Mouse (Mus musculus): ENCODE data around the gene Mtor.

Gene Mtor

DNA sequence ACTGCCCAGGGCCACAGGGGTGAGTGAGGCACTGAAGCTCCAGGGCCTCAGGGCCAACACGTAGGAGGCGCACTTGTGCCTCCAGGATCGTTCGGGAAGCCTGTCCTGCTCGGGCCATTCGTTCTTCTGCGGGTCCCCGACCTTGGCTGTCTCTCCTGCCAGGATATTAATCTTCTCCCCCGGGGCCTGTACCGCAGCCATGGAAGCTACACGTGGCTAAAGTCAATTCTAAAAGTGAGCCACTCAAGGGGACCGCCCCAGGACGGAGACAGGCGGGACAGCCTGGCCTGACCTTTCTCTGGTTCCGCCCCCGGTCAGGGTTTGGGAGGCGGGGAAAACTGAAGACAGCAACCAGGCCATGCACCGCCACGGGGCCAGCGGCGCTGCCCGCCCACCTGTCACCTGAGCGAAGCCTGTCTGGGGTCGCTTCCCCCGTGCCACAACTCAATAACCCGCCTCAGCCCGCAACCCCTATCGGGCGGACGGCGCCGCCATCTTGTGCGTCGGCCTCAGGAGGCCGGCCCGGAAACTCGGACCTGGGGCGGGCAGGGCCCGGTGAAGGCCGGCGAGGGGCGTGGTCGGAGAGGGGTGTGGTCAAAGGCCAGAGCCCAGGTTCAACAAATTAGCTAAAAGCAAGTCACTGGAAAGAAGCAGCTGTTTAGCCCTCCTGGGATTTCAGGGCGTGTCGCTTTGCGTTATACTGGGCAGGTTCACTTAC is 4.0 kb upstream of the Mtor start, which contains the start of gene Ubiad1:
Gene Ubiad1, minus strand, starts transcription at position 522 of the 718 bp plus-strand sequence.
- peak; percentile 91 to 92 for DNase-seq

DNA sequence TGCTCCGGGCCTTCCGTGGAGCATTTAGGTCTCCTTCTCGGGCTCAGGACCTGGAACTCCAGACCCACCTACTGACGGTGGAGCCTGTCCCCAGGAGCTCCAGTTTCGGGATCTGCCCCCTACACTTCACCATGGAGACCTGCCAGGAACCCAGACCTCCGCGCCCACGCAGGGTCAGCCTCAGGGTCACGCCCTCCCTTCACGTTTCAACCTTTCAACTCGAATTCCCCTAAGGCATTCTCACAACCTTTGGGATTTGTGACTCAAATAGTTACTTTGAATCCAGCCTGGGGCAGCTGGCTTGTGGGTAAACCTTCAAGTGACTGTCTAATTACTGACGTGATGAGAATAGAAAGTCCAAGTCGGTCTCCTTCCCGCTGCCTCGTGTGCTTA is 438 bp downstream of the Mtor start:
- peak; percentile 54 to 69 for DNase-seq

DNA sequence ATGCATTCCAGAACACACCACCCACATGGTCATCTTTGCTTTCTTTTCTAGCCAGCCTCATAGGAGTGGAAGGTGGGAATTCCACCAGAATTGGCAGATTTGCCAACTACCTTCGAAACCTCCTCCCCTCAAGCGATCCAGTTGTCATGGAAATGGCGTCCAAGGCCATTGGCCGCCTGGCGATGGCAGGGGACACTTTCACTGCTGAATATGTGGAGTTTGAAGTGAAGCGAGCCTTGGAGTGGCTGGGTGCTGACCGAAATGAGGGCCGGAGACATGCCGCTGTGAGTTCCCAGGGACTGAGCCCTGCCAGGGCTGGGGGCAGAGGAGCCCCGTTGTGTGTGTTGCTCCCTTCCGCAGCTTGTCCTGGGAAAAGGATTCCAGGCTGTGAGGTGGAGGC is 5.3 kb downstream of the Mtor start:
- DNase-seq: no peak

DNA sequence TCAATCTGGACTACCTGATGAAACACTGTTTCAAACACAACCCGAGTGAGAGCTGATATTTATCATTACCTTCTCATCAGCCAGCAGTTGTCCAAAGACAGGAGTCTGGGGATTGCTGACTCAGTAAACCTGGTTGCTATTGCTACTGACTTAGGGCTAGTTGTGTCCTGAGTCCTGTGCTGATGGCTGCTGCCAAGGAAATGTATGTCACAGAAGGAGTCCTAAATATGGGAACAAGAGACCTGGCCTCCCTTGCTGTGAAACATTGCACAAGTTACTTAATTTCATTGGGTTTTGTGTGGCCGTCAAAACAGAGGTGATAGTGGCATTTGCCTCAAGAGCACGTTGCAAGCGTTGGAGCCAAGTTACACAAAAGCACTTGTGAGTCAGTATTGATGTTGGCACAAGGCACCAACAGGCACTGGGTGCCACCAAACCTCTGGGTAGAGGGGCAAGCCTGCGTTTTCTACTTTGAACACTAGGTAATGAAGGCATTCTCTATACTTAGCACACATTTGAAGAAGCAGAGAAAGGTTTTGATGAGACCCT is 7.1 kb downstream of the Mtor start:
- DNase-seq: no peak

DNA sequence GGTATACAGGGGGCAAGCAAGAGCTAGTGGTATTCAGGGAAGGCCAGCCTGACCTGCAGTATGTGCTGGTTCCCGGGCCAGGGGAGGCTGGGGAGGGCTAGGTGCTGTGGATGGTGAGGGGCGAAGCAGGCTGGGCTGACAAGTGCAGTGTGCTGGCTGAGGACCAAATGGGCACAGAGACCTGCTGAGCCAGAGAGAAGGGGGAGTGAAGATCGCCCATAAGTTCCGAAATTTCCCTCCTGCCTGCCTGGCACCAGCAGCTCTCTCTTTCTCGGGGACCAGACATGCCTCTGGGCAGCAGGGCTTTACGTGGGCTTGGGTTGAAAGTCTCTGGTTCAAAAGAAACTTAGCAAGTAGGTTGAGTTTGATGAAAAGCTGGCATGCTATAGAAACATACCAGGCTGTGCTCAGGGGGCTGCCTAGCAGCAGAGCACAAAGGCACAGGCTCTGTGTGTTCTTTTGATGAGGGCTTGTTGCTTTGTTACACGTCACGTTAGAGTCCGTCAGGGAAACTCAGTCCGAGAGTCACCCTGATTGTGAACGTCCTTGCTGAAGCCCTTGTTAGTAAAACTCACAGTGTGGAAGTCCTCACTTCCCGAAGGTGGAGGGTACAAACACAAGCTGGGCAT is 12.4 kb downstream of the Mtor start:
- DNase-seq: peak; percentile 43 to 58

DNA sequence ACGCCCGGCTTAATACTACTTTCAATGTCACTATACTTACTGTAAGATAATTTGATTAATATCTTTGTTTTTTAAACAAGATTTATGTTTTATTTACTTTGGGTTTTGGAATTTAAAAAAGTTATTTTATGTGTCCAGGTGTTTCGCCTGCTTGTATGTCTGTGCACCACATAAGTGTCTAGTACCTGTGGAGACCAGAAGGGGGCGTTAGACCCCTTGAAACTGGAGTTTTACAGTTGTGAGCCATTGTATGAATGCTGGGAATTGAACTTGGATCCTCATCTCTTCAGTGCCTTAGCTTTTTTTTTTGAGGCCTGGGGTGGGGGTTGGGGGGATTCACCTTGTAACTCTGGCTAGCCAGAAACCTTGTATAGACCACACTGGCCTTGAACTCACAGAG is 13.4 kb downstream of the Mtor start:
- DNase-seq: no peak

DNA sequence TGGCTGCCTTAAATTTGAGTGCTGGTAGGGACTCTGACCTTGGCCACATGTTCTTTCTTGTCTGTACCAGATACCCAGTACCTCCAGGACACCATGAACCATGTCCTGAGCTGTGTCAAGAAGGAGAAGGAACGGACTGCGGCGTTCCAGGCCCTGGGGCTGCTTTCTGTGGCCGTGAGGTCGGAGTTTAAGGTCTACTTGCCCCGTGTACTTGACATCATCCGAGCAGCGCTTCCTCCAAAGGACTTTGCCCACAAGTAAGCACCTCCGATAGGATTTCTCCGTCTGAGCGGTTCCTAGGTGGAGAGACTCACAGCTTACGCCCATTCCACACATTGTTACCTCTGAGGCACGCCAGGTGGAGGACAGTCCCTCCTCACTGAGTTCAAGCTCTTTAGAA is 14.3 kb downstream of the Mtor start:
- DNase-seq: peak in 1 of 2 experiments; percentile 11

DNA sequence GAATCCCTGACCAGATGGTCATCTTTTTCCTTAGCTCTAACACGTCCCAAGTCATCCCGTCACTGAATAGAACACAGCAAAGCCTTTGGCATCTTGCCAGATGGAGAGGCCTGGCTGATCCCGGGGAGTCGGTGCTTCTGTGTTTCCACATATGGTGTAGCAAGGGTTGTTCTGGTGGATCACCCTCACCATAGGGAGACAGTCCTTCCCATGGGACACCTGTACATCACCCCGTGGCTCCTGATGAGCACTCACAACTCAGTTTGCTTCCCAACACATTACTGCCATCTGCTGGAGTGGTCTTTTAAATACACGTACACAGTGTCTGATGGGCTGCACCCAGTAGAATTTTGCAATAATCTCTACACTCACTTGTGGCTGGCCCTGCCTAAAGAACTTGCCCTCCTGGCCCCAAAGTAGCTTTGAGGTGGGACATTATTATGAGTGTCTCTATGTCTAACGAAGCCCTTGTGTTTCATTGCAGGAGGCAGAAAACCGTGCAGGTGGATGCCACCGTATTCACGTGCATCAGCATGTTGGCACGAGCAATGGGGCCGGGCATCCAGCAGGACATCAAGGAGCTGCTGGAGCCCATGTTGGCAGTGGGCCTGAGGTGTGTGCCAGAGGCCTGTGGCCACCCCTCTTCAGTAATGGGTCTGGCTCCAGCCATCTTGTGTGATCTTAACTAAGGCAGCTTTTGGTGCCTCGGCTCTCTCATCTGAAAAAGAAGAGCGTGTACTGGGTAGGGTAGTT is 15.0 kb downstream of the Mtor start:
- peak; percentile 79 to 83 for DNase-seq

DNA sequence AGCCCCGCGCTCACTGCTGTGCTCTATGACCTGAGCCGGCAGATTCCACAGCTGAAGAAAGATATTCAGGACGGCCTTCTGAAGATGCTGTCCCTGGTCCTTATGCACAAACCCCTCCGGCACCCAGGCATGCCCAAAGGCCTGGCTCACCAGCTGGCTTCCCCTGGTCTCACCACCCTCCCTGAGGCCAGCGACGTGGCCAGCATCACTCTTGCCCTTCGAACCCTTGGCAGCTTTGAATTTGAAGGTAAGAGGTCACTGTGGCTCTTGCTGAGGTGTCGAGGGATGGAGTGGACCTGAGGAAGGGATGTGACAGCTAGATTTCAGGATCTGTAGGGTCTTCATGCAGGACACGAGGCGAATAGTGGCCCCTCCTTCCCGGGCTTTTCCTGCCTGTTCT is 15.9 kb downstream of the Mtor start:
- no peak for DNase-seq

DNA sequence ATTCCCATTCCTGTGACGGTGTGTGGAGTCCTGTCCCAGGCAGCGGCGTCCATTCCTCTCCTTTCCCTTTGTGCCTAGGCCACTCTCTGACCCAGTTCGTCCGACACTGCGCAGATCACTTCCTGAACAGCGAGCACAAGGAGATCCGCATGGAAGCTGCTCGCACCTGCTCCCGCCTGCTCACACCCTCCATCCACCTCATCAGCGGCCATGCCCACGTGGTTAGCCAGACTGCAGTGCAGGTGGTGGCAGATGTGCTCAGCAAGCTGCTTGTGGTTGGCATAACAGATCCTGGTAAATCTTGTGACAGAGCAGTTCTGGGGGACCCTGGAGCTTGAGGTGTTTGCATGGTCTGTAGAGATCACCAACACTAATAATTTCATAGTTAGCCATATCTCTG is 16.5 kb downstream of the Mtor start:
- DNase-seq: no peak

DNA sequence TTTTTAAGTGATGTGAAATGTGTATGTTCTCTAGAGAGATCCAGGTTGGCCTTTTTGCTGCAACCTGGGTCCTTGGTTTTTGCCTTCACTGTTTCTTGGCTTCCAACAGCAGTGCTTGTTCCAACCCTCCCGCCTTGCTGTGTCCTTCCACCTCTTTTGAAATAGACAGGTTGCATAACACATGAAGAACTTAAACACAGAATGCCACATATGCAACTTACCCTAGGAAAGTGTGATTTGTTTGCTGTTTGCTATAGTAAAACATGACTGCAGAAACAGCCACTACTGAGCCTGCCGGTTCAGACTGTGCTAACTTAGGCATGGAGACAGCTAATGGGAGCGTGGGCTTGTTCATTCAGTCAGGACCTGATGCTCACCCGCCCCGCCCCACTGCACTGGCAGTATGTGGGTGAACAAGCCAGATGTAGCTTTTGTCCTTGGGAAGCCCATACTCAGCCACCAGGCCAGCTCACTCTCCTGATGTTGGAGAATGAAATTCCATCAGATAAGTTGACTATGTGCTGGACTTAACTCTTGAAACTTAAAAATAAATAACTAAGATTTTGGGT is 18.2 kb downstream of the Mtor start:
- DNase-seq: no peak

DNA sequence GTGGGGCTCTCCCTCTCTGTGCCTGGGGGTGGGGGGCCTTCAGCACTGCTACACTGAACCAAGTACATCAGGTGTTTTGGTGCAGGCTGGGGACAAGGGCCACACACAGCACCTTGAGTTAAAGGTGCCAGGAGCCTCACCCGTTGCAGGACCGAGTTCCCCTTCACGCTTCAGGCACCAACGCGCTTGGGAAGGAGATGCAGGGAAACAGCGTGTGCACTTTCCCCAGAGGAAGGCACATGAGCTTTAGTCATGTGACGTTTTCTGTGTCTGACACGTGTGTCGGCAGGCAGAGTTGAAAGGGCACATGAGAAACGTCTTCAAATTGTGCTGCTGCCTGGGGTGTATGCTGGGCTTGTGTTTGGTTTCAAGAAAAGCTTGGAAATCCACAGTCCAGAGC is 20.0 kb downstream of the Mtor start:
- no peak for DNase-seq

DNA sequence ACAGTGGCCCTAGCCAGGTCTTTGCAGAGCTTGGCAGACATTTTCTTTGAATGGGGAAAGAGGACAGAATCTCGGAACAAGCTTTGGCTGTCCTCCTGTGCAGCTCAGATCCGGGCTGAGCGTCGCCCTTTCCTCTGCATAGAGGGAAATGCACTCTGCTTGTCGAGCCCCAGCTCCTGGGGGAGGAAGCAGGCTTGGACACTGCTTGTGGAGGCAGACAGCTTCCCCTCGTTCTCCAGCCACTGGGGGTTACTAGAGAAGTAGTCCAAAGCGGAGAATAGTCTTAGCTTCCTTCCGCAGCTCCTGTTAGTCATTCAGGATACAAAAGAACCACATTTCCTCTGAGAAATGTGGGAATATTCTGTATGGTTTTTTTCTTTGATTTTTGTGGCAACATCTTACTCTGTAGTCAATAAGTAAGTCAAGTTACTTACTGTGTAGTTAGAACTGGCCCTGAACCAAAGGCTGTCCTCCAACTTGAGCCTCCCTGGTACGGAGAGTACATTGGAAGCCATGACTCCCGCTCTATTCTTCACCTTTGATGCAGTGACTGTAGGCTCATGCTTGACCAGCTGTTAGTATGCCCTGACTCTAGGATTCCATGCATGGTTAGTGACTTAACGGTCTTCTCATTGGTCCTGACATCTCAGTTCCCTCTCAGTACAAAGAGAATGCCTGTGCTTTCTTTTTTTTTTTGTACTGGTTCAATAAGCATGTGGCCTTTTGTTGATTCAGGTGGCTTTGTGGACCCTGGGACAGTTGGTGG is 21.3 kb downstream of the Mtor start:
- no peak for DNase-seq

DNA sequence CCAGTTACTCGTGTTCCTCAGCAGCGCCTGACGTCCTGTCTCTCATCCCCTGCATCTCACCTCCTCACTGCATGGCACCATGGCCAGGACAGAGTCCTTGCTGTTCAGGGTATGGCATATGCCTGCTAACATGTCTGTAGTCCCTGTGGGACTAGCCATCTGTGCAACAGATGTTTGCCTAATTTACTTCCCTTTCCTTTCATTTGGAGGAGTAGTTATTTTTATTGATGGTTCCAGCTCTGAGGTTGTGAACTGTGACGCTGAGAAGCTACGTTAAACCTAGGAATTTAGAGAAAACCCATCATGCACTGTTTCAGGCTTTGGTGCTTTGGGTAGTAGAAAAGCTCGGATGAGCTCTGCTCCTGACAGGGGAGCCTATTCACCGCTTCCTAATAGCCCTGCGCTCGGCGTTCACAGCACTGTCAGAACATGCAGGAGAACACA is 23.0 kb downstream of the Mtor start:
- no peak for DNase-seq

DNA sequence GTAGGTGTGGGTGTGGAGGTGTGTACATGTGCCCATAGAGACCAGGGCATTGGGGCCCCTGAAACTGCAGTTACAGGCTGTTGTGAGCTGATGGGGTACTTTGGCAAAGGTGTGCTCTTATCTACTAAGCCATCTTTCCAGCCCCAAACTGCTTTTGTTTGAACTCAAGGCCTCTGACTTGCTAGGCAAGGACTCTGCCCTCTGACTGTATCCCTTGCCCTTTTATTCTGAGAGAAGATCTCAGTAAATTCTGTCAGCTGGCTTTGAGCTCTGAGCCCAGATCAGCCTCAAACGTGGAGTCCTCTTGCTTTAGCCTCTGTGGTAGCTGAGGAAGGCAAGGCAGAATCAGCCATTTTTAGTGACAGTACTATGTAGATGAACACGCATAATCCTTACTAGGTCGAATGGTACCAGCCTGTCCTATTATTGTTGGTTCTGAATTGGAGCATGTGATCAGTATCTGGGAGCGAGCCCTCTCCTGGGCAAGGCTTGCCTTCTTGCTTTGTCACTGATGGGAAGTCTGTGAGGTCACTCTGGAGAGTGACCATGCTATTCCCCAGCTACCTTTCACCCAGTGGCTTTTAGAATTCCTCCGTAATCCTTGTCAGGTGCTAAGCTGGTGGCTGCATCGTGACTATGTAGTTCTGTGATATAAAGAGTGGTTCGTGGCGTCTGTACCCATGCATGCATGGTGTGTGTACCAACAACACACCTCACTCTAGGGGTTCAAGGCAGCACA is 24.2 kb downstream of the Mtor start:
- no peak for DNase-seq

DNA sequence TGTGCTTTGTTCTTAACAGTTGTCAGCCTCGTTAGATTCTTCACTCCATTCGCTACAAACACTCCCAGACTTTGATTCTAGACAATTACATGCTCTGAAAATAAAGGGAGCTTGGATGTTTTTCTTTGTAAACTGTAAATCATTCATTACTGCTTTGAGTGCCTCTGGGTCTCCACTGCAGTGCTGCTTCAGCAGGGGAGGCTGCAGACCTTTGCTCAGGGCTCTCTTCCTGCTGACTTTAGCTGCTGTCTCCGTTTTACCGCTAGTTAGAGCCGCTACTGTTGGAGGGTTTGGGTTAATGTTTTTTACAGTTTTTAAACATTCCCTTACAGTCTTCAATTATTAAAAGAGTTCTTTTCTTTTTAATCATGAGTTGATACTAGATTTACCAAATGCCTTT is 25.1 kb downstream of the Mtor start:
- no peak for DNase-seq

DNA sequence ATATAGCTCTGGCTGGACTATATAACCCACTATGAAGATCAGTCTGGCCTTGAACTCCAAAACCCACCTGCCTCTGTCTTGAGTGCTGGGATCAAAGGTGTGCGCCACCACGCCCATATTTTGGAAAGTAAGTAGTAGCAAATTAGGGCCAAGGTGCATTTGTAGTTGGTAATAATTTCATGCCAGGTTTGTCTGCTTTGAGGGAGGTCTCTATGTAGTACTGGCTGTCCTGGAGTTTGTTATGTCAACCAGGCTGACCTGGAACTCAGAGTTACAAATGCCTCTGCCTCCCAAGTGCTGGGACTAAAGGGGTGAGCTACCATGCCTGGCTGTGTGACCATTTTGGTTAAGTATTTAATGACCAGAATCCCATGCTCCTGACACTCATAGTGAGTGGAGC is 31.8 kb downstream of the Mtor start:
- DNase-seq: no peak

DNA sequence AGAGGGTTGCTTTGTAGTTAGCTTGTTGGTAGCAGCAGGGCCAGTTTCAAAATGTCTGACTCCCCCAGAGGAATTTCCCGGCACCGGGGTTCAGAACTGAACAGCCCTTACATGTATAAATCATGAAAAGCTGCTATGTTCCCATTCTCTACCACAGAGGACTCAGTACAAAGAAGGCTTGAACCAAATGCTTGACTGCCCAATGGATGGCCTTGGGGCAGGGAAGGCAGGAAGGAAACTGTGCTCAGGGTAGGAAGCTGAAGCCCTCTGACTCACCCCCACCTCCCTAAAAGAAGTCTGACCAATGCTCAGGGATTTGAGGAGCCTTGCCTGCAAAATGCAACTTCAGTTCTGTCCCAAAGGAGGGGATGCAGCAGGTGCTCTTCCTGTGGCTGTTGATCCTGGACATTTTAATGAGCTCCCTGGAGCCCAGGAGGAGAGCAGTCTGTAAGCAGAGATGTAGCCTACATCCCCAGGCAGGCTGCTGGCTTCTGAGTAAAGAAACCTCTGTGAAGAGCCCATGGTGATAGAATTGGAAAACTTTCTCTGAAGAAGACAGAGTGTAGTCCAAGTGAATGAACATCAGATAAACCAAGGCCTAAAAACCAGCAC is 33.3 kb downstream of the Mtor start:
- no peak for DNase-seq

DNA sequence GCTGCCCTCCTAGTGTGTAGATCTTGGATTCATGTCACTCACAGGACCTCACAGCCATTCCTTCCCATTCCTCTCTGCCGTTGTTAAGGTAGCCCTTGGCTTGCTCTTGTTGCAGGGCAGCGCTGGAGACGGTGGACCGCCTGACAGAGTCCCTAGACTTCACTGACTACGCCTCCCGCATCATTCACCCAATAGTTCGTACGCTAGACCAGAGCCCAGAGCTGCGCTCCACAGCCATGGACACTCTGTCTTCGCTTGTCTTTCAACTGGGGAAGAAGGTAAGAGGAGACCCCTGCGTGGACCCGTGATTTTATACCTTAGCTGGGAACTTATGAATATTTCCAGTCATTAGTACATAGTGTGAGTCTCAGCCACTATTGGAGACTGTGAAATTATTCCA is 36.1 kb downstream of the Mtor start:
- no peak for DNase-seq

DNA sequence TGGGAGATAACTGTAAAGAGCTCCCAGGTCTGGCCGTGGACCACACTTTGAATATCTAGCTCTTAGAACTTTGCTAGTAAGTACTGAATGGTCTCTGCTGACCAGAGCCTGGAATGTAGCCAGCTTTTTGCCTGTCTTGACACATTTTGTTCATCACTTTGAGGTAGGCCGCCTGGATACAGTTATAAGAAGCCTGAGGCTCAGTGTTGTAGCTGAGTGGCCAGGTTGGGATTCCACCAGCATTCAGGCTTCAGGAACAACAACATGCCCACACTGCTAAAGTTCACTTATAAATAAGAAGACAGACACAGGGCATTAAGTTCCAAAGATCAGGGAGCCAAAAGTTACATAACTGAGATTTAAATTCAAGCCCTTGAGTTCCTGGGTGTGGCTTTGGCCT is 39.4 kb downstream of the Mtor start:
- peak in 1 of 2 experiments; percentile 25 for DNase-seq

DNA sequence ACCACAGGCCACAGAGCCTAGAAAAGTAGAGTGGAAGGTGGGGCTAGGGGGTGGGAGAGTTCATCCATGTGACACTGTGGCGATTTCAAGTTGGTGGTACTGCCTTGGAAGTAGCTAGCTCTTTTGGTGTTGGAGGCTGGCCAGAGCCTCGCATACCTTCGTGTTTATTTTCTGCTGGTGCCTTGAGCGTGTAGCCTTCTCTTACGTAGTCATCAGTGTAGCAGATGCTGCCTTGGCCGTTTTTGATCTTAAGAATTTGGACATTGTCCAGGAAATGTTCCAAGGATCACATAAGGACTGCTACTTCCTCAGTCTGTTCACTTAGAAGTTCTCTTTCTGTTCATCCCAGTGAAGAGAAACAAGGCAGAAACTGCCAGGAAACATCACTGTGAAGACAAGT is 42.1 kb downstream of the Mtor start:
- peak in 1 of 2 experiments; percentile 20 for DNase-seq
